Mouse (Mus musculus) layer of hippocampus, postnatal 36 days (tissue): Measurements from ENCODE around the gene Jade2. TPM values are rescaled to one million over a fixed set of nuclear protein-coding genes. Genes with fewer than 3 reads are reported as not detected.
"Not testable (repeated sequence)": the region's sequence is repeated elsewhere in the genome, so short reads cannot be mapped to it uniquely, and the experiment has no call there.

Source experiments
- DNase-seq, 2 experiments: peaks; one replicate each; pipeline ENCODE4 v3.0.0; 2022
- total RNA-seq, 2 experiments: library from RNA; stranded (reverse); gene quantifications; 2 replicates each; pipeline ENCODE4 v1.2.3; 2021

The Jade2 gene
- total RNA-seq, 2 experiments from 2014 or later = 36.0 to 36.5 TPM

DNA sequence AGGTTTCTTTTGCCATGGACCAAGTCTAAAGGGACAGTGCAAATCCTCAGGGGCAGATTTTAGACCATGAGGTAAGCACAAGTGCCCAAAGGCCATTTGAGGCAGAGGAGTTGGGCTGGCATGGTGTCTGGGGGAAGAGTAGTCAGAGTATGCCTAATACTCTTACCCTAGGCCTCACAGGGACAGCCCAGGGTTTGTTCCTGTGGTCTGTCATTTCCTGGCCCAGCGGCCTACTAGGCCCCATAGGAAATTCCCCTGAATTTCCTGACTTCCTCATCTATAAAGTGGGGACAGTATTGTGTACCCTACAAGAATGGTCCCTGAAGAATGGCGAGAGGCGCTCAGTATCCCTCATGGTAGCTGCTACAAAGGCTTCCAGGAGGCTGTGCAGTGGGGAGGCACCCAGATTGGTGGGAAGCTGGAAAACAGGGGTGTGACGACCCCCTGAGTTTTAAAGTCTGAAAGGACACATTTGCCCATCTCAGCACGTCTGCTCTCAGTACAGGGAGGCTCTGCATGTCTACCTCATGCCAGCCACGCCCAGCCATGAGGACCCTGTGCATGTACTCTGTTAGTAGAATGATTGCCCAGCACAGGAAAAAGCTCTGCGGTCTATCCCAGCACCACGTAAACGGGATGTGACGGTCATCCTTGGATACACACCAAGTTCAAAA, 23.9 kb downstream of the Jade2 start:
- no peak for DNase-seq

DNA sequence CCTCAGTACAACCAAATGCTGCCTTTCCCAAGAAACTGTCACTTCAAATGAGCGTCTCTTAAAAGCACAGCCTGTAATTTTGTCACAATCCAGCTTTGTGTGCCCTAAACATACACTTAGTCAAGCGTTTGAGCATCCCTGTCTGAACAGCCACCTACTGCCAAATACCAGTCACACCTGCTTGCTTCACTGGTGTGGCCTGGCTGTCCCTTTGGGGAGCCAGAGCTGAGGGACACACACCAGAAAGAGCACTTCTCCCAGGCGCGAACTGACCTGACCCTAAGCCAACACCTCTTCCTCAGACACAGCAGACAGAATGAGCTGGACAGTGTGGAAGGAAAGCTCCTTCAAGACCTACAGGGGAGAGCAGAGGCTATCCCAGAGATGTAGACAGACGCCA, 24.5 kb downstream of the Jade2 start:
- DNase-seq = no peak

- peak in 1 of 2 experiments; percentile 31 for DNase-seq
Observed at GRCm38 (mm10) chr11:51831962-51832909, 25.2 kb downstream of the Jade2 start.

GRCm38 (mm10) chr11:51824867-51825424, 32.5 kb downstream of the Jade2 start:
- DNase-seq = no peak

- DNase-seq = no peak
Observed at GRCm38 (mm10) chr11:51823963-51824753, 33.3 kb downstream of the Jade2 start.

DNA sequence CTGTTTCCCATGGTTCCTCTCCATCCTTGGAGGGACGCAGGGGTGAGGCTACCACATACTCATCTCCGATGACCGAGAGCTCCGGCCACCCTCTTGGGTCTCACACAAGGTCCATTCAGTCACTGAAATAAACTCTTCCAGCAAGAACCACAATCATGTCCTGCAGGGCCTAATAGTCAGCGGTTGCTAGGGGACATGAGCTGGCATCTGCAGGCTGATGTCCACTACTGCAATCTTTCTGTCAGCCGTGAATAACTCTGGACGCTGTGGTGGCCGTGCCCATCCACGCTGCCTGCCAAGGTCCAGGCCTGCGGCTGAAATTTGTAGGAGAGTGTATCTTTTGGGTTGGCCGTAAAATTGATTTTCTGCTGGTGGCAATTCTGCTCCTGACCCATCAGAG, 34.2 kb downstream of the Jade2 start:
- DNase-seq = no peak

GRCm38 (mm10) chr11:51822736-51823135, 34.7 kb downstream of the Jade2 start:
- no peak for DNase-seq

DNA sequence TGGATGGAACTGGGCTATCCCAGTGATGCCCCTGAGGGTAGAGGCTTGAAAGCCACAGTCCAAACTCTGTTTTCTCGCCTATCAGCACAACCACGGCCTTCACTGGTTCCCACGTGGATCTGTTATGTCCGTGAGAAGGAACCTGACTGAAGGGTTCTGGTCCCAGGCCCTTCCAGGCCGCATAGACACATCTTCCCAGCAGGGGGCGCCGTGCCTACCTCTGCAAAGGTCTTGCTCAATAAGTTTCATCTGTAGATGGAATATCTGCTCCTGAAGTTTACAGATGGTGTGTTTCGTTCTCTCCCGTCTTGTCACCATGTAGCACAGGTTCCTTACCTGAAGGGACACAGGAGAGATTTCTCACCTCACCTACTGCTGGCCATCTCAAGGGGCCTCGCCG, 36.6 kb downstream of the Jade2 start:
- DNase-seq = peak; percentile 61 to 64

DNA sequence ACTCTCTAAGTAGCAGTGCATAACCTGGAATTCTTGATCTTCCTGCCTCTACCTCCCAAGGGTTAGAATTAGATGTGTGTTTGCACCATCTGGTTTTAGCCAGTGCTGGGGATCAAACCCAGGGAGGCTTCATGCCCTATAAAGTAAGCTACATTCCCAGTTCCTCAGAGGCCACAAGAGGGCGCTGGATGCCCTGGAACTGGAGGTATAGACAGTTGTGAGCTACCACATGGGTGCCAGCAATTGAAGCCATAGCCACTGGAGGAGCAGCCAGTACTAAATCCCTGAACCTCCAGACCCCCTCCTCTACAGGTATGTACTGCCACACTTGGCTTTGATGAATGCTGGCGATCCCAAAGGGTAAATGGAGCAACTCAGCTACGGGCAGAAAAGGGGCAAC, 37.5 kb downstream of the Jade2 start:
- DNase-seq = no peak

DNA sequence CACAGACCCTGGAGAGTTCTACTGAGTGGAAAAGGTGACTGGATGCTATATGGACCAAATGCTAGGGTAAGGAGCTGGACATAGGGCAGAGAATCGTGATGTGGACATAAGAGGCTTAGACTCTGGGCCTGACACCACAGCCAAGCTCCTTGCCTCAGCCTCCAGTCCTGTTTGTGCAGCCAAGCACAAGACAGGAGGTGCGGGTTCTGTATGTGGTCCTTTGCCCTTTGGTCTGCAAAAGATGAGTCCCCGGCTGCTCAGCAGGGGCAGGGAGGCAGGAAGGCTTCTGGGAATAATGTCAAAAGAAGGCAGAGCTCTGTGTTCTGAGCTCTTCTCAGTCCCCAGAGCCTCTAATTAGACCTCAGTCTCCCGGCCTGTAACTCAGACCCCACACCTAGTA, 38.6 kb downstream of the Jade2 start:
- no peak for DNase-seq

- peak; percentile 76 to 81 for DNase-seq
Observed at GRCm38 (mm10) chr11:51817756-51818155, 39.7 kb downstream of the Jade2 start.

- DNase-seq = no peak
Observed at GRCm38 (mm10) chr11:51812022-51812546, 45.4 kb downstream of the Jade2 start.

DNA sequence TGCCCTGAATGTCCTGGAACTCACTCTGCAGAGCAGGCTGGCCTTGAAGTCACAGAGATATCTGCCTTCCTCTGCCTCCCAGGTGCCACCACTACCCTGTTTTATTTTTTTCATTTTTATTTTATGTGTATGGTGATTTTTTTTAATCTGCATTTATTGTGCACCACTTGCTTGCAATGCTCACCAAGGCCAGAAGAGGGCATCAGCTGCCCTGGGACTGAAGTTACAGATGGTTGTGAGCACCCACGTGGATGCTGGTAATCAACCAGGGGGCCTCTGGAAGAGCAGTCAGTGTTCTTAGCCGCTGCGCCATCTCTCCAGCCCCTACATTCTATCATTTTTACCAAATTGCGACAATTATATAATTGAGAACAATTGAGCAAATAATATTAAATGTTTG, 46.2 kb downstream of the Jade2 start:
- no peak for DNase-seq

DNA sequence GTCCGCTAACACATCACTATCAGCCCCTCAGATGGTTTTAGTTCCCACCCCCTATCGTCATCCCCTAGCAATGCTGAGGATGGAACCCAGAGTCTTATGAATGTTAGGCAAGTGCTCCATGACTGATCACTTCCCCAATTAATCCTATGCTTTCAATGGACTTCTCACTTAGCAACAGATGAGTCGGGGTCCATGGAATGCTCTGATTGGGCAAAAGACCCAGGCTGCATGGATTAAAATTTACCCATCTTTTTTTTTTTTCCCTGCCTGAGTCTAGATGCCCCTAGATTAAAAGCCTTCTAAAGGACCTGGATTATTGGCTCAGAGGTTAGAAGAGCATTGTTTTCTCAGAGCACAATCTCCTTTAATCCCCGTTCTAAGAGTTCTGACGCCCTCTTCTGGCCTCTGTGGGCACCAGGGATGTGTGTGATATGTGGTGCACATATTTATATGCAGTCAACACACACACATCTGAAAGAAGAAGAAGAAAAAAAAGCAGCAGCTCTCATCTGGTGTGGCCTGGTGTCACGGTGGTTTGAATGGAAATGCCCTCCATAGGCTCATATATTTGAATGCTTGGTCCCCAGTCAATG, 47.7 kb downstream of the Jade2 start:
- DNase-seq = no peak

GRCm38 (mm10) chr11:51807108-51807879, 50.2 kb downstream of the Jade2 start:
- DNase-seq = no peak

DNA sequence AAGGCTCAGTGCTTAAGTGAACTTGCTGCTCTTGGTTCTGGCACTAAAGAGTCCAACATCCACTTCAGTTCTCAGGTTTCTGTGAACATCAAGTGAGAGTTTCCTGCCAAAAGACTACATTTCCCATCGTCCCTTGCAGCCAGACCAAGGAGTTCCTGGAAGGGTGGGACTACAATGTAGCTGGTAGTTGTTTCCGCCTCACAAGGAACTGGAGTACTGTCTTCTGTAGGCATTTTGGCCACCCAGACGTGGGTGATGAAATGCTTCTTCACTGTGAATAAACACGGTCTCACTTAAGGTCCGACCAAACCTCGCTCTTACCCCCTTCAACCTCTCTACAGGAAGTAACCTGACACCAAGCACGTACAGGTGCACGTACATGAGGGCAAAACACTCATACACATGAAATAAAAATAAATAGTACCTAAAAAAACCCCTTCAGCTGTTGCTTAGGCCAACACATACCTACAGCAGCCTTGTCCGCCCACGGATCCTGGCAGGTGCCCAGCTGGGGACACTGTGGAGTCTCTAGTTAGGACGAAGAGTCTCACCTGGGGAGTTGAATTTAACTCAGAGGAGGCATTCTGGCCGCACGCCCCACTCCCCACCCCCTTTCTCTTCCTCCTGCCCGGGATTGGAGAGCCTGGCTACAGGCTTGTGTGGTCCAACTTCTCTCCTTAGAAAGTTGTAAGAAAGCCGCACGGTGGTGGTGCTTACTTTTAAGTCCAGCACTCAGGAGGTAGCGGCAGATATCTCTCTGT, 52.1 kb downstream of the Jade2 start:
- DNase-seq = peak in 1 of 2 experiments; percentile 54

- no peak for DNase-seq
Observed at GRCm38 (mm10) chr11:51800634-51801325, 56.7 kb downstream of the Jade2 start.

DNA sequence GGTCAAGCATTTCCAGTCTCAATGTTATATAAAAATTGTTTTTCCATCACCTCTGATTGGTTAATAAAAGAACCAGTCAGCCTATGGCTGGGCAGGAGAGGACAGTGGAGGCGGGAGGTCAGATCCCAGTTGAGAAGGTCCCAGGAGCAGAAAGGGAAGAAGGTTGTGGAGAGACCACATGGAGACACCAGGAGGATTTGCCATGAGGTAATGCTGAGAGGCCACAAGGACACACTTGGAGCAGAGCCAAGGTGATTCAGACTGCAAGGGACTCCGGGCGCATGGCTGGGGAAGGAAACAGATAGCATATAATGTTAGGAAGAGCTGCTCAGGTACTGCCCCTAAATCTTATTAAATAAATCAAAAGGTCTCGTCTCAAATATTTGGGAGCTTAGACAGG, 61.2 kb downstream of the Jade2 start:
- DNase-seq = no peak

- no peak for DNase-seq
Observed at GRCm38 (mm10) chr11:51790662-51791061, 66.8 kb downstream of the Jade2 start.

GRCm38 (mm10) chr11:51789735-51790134, 67.7 kb downstream of the Jade2 start:
- DNase-seq = not testable (repeated sequence)
